Mouse (Mus musculus) CD4-positive helper T cell, adult 2 months (primary cell): ENCODE results near the gene Scn3b.
A peak's percentile ranks its signal among the peaks of the same experiment; 100 is the strongest.

ENCODE experiments used
- DNase-seq: peaks from one replicate; pipeline ENCODE4 v3.0.0-alpha.2; 2012; ENCODE audit warnings: low read depth, missing footprints, low spot score

The Scn3b gene

DNA sequence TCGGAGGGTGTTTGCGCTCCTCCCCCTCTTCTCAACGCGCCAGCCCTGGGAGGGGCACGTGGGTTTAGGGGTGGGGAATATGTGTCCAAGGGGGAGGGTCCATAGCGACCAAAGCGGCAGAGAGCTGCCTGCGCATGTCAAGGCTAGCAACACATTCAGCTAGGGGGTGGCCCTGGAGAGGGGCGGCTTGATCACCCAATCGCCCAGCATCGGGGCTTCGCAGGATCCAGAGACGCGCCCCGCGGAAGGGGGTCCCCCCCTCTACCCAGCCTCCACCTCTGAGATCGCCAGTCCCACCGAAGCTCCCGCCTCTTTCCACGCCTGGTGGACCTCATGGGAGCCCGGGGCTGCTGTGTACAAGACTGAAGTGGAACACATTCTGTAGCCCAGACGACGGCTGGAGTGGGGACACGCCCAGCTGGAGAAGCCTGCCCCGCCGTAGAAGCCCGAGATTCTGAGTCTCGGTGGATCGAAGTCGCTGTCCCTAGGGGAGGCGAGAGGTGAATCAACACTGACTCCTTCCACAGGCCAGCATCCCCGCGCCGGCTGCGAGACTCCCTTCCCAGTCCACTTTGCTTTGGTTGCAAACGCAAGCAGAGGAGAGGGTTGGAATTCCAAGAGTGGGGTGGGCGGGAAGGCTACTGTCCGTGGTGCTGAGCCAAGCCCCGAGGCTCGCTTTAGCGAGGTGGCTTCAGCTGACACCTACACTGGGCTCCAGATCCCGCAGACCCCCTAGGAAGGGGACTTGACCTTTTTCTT lies at the start of gene Scn3b:
TSS of gene Scn3b (plus strand) at position 115 of the 759 bp plus-strand sequence.
- peak; percentile 10 for DNase-seq

DNA sequence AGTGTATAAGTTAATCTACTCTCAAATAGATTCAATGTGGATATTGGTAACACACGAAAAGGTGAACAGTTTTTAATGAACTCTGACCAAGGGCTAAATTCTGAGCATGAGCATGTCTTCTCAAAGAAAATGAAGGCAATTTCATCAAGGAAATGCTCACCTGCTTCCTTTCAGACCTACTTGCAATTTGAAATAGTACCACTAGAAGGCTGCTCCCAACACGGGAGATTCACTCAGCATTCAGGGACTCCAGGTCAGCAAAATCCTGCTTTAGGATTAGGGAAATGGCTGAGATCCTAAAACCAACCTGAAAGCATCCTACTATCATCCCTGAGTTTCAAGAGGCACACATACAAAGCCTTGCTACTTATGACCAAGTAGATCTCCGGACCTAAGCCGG lies 44.7 kb upstream of the Scn3b start:
- no peak for DNase-seq

DNA sequence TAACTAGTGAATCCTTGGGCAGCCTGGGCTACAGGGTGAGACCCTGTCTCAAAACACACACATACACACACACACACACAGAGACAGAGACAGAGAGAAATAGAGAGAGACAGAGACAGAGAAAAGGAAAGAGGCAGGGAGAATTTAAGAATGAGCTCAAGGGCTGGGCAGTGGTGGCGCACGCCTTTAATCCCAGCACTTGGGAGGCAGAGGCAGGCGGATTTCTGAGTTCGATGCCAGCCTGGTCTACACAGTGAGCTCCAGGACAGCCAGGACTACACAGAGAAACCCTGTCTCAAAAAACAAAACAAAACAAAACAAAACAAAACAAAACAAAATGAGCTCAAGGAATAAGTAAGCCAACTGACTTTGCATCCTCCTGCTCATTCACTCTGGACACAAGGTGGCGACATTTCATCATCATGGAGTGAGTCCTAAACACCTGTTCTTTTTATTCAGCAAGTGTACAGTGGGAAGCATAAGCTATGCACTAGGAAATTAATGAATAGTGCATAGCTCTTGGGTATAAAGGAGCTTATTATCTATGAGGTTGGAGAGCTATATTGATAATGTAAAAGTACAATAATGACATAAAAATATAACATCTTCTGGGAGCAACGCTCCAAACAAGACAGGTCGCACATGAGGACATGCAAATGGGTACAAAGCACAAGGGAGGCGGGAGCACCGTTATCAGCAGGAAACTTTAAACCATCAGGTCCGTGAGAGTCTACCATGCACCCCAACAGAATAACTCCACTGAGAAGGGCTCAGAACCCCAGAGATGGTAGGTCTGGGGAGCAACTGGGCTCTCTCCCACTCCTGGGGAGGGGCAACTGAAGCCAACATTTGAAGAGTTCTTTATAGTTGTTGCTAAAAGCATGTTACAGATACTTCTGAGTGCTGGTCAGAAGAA lies 40.9 kb upstream of the Scn3b start:
- DNase-seq: peak; percentile 45

DNA sequence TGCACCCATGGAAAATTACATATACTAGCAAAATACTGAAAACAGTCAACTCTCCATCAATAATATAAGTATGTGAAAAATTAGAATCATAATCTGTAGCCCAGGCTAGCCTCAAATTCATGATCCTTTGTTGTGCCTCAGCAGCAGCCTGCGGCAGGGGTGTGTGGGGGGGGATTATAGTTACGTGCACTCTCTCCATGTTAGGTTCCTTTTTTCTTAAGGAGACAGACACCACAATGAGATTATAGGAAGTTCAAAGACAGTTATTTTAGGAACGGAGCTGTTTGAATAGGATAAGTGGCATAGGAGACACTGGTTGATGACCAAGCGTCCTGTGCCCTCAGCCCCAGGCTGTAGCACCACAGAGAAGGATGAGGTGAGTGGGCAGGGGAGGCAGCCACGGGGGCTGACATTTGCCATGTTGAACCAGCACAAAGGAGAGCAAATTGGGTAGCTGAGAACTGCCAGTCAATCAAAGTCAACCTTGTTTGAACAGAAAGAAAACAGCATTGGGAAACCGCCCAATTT lies 40.1 kb upstream of the Scn3b start:
- DNase-seq: no peak

DNA sequence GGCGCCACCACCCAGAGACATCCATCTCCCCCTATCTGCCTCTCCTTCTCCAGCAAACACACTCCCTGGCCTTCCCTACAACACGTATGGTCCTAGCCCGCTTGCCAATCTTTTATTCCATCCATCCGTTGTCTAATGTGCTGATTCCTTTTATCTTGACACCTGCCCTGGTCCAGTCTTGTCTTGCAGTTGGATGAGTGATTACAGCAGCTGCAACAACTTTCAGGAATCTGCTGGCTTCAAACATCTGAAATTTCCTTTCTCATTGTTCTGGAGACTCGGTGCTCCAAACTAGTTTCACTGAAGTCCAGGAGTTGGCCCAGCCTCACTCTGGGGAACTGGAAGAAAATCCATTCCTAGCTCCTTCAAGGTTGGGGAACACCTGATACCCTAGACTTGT lies 39.5 kb upstream of the Scn3b start:
- DNase-seq: no peak

DNA sequence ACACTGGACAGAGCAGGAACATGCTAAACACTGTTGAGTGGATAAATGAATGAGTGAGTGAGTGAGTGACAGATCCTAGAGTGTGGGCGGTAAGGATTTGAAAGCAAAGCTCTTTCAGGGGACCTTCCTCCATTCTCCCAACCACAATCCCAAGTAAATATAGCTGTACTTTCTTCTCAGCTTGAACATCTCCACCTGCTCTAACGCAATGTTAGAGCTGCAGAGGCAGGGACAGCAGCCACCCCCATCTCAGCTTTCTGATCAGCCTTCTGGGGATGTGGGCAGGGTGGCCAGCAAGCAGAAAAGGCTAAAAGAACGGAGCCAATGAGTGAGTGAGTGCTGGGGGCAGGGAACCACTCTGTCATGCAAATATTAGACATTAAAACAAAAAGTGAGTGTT lies 38.0 kb upstream of the Scn3b start:
- DNase-seq: no peak

DNA sequence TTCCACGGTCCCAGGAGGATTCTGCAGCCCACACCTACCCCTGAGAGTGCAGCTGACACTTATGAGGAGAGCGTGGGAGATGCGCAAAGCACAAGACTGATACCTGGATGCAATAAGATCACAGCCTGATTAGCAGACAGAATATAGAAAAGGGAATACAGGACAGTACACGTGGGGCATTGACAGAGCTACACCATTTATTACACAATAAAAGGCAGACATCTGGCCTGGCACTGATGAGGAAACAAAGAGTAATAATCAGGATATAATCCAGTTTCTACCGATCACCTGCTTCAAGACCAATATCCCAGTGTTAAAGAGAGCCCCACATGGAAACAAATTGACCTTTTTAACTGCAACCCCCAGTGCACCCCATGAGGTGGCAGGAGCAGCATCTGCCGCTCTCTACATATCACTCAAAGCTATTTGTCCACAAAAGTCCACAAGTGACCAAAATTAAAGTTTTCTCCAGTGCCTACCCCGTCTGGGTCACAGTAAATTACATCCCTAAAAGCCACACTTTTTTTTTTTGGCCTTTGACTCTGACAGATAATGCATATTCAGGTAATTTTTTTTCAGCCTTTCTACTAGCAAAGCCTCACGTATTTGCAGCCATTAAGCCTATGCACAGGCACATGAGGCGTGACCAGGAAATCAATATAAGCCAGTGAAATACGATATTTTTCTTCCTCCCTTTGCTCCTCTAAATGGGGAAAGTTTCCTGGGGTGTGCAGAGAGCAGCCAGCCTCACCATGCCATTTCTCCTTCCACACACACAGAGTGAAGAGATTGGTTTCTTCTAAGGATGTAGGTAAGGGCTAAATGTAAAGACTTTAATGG lies 34.6 kb upstream of the Scn3b start:
- DNase-seq: no peak

DNA sequence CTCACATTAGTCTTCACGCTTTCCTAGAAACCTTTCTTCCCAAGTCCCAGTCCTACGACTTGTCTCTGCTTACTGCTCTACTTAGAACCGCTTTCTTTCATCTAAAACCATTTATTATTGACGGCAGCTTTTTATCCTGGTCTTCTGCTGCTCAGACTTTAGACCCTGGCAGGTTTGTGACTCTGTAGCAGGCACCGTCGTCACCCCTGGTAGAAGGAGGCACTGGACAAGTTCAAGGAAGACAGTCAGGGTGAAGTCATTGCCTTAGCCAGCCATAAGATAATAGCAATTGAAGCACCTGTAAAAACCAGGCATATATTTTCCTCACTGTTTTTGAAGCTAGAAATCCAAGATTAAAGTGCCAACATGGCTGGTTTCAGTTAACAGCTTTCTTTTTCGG lies 33.8 kb upstream of the Scn3b start:
- no peak for DNase-seq

DNA sequence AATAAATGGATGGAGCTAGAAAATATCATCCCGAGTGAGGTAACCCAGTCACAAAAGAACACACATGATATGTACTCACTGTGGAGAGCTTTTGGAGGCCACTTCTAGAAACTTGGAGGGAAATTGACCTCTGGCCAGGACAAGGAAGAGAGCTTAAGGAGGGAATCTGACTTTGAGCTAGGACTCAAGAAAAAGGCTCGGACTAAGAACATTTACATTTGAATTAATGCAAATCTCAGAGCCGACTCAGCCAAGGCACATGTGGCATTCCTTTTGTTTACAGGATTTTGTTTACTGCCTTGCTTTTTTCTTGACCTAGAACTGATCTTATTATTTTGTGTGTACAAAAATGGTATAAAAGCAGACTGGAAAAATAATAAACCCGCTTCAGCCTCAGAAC lies 29.3 kb upstream of the Scn3b start:
- DNase-seq: no peak

DNA sequence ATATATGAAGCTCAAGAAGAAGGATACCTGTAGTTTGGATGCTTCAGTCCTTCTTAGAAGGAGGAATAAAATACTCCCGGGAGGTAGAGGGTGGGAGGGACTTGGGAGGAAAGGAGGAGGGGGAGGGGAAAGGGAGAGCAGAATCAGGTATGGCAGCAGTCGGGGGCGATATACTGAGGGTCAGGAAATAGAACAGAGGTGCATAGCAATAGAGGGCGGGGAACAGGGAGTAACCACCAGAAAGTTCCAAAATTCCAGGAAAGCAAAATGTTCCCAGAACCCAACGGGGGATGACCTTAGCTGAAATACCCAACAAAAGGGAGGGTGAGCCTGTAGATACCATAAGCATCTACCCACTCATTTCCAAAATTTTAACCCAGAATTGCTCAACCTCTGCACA lies 28.7 kb upstream of the Scn3b start:
- no peak for DNase-seq

DNA sequence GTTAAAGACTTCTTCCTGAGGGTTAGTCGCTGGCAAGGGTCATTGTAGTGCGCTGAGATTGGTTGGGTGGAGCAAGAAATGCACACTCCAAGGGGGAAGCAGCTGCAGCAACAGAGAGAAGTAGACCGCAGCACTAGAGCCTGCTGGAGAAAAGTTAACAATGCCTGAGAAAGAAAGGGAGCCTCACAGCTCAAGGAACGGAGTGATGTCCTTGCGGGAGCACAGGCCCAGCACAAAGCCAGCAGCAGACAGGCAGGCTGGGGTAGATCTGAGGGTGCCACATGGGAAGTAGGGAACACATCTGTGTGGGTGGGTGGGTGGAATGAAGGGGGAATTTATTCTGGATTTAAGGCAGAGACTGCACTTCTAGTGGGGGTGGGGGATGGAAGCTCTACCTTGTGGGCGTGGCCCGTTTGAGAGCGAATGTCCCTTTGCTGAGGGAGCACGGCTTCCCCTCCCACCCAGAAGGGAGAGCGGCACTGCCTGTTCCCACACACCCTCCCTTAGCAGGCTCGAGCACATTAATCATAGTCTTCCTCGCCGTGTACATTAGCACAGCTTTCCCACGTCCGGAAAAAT lies 27.7 kb upstream of the Scn3b start:
- DNase-seq: peak; percentile 10

DNA sequence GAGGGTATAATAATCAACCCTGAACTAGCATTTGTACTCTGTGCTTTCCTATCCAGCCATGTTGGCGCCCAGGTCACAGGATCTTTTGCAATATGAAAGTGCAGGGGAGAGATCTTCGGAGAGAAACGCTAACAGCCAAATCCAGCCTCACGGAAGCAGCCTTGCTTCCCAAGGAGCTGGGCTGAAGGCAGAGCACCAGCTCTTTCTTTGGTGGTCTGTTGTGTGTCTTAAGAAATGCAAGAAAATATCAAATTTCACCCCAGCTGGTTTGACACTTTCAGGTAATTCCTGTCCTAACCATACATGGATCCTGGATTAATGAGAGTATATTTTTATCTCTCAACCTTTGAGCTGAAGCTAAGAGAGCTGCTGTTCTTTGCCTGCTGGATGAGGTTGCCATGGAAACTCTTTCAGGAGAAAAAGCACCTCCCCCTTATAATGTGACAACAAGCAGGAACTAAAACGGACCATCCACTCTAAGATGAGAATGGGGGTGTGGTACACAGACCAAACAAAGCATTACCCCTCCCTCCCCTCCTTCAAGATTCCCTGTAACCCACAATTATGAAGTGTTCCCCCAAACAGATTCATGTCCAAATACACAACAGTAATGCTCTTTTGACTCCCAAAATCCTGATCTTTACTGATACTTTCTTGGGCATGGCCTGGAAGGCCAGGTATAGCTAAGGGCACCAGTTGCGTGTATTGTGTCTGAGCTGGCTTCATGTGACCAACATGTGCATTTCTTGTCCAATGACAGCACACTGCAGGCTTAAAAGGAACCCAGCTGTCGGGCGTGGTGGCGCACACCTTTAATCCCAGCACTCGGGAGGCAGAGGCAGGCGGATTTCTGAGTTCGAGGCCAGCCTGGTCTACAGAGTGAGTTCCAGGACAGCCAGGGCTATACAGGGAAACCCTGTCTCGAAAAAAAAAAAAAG lies 26.8 kb upstream of the Scn3b start:
- DNase-seq: no peak

DNA sequence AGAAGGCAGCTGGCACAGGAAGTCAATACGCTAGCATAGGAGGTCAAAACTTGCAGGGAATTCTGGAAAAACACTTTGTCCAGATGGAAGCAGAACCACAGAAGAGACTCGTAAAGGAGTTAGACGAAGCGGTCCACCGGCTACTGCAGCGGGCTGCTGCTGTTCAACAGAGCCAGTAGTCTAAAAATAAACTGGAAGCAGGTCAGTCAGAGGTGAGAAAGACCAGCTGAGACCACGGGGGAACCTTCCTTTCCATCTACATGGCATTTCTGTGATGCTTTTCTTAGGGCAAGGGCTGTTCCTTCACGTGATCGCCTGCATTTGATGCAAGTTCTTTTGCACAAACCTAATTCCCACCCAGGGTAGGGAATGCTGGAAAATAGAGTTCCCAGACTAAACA lies 23.6 kb upstream of the Scn3b start:
- no peak for DNase-seq

DNA sequence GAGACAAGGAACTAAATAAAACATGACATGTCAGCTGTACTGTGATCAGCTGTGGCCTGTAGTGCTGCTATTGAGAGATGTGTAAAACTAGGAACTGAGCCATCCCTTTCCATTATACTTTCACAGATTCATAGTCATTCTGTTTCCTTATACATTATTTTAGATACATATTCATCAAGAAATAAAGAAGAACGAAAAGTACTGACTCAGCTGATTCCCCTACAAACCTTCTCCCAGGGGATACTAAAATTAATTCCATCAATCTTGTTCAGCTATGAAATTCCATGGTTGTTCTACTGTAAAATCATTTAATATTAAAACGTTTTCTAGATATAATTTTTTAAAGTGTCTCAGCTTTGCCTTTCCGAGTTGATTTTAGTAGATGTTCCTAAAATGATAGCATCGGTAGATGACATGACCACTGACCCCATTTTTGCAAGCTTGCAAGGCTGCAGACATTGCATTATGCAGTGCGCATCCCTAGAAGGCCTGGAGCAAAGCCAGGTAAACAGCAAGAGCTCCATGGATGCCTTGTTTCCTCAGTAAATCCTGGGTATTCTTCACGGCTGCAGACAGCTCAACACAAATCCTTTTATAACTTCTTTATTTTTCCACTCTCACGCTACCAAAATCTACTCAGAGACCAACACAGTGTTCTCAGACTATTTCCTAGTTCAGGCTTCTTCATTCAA lies 22.9 kb upstream of the Scn3b start:
- DNase-seq: no peak

DNA sequence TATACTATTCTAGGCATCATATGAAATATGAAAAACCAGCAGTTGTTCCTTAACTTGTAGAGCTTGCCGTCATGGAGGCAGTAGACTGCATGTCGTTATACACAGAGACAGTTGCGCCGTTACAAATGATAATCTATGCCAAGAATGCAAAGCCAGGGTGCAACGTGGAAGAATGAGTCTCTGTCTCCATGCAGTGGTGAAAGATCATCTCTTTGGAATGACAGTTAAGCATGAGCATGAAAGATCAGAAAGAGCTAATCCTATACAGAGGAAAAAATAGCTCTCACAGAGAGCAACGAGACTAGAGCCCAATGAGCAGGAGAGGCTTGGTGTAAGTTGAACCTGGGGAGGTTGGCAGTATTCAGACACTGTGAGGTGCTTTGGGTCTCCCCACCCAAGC lies 22.3 kb upstream of the Scn3b start:
- DNase-seq: no peak

DNA sequence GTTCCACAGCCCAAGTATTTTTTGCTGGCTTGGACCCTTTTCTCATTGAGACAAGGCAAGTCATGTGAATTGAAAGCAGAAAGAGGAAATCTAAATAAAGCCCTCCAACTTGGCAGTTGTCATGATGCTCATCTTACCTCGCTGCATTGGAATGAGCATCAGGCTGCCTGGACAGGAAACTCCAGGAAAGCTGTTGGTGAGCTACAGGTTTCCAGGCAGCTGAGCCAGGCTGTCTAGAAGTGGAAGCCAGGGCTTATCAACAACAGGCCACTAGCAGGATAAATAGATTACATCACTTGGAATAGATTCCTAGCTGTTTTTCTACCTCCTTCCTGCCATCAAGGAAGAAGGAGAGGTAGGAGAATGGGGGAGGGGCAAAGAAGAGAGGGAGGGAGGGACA lies 19.9 kb upstream of the Scn3b start:
- no peak for DNase-seq

DNA sequence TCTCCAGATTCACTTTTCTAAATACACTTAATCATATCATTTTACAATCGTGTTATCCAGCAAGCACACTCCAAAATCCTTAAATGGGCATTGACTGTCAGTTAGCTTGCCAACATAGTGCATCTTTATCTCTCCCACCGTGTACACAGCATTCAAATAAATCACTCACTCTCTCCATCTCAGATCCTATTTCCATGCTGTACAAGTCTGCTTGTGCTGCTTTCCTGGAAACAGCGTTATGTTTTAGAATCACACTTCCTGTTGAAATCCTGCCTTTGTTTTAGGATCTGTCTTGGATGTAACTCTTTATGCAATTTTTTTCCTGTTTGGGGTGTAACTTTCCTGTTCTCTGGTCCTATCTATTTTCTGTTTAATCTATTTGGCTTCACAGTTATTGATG lies 16.6 kb upstream of the Scn3b start:
- no peak for DNase-seq

DNA sequence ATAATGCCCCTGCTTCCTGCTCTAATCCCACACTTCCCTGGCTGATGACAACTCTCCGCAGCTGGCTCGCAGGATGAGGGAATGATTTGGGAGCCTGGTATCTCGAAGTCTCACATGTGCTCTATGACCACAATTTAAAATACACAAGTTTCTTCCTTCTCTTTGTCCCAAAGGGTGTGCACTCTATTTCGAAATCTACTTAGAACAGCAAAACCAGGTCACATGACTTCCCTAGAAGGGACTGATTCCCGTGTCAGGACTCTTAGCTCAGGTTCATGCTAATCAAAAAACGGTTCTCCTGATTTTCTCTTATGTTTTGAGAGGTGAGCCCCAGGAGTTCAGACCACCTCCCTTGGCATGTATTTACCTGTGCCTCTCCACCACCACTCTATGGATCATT lies 5.1 kb upstream of the Scn3b start:
- DNase-seq: no peak

DNA sequence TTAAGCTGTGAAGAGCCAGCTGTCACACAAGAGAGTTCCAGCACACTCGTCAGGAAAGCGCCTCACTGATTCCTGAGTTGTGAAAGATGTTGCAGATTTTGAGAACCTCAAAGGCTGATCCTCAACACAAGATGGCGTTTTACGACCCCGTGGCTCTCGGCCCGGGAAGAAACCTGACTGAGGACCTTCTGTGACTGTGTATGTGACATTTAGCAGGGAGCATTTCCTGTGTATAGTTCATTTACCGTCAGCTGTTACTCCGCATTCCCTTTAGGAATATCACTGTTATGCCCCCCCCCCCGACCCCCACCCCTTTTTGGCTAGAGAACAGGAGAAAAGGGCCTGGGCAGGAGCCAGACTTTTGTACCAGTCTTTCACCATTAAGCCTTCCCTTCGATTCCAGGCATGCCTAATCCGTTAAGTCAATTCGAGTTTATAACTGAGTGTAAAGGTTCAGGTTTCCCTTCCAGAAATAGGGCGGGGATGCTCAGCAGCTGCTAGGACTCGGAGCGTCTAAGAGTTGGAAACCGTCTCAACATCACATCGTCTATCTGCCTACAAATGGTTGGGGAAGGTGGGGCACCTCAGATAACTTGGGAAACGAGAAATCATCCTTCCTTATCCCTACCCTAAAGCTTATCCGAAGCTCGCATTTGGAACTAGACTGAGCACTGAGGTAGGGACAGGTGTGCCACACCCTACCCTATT lies 823 bp upstream of the Scn3b start:
- DNase-seq: no peak
